Mouse (Mus musculus) CH12.LX (cell line): Measurements from ENCODE around the gene Shisa3. TPM values are rescaled to one million over a fixed set of nuclear protein-coding genes. Genes with fewer than 3 reads are reported as not detected.

Experiments
- DNase-seq: peaks from one replicate; pipeline ENCODE4 v3.0.0-alpha.2; 2013; ENCODE audit errors: extremely low read depth
- H3K27ac ChIP-seq: 2 replicates; pipeline ENCODE4 v1.5.1; 2012; ENCODE audit warnings: low read depth, mild to moderate bottlenecking, control low read depth, moderate library complexity; ENCODE audit not compliant: insufficient read depth
- H3K27me3 ChIP-seq: replicated peaks from 2 replicates; pipeline ENCODE3; 2012; ENCODE audit warnings: inconsistent platforms
- H3K36me3 ChIP-seq, 2 experiments: replicated peaks in 1 of 2; 2 replicates each; pipeline versions ENCODE3 to v1.6.1; 2012; ENCODE audit warnings: inconsistent platforms in 1 of 2, low read length in 1 of 2, mild to moderate bottlenecking in 1 of 2, mixed read lengths in 1 of 2, moderate library complexity in 1 of 2; ENCODE audit not compliant: control insufficient read depth in 1 of 2, insufficient read depth in 1 of 2
- H3K4me1 ChIP-seq, 2 experiments: 2 replicates each; pipeline ENCODE4 v1.6.1; 2012; ENCODE audit warnings: inconsistent platforms in 1 of 2, moderate library complexity in 1 of 2; ENCODE audit not compliant: insufficient read depth in 2 of 2, control insufficient read depth in 1 of 2
- H3K4me2 ChIP-seq: 2 replicates; pipeline ENCODE4 v1.6.1; 2012; ENCODE audit warnings: low read depth, mild to moderate bottlenecking, control low read depth; ENCODE audit not compliant: poor library complexity, insufficient read depth, severe bottlenecking
- H3K4me3 ChIP-seq, 3 experiments: fragments of 150-350 bp in 1 of 3; sonication (generic) in 1 of 3; replicated peaks in 1 of 3; 2 replicates each; pipeline versions ENCODE3 to v1.5.1; 2011 to 2012; ENCODE audit warnings: low read depth in 2 of 3, low read length in 2 of 3, mild to moderate bottlenecking in 2 of 3, moderate library complexity in 2 of 3, control low read depth in 1 of 3, improper control_type of control experiment in 1 of 3, inconsistent platforms in 1 of 3, mixed read lengths in 1 of 3; ENCODE audit not compliant: poor library complexity in 1 of 3
- H3K79me2 ChIP-seq: replicated peaks from 2 replicates; pipeline ENCODE4 v1.6.1; 2012; ENCODE audit warnings: mild to moderate bottlenecking, moderate library complexity; ENCODE audit not compliant: control insufficient read depth, poor library complexity, insufficient read depth, severe bottlenecking; ENCODE audit errors: extremely low read depth
- H3K9ac ChIP-seq: 2 replicates; pipeline ENCODE4 v1.6.1; 2012; ENCODE audit warnings: low read depth, mild to moderate bottlenecking, control low read depth, moderate library complexity; ENCODE audit not compliant: insufficient read depth
- H3K9me3 ChIP-seq: replicated peaks from 2 replicates; pipeline ENCODE3; 2012; ENCODE audit warnings: low read length, inconsistent platforms, mixed read lengths
- BHLHE40 ChIP-seq: IDR thresholded peaks from 2 replicates; pipeline ENCODE4 v1.6.1; 2011; ENCODE audit warnings: mild to moderate bottlenecking, low read depth, low read length, improper control_type of control experiment
- CHD2 ChIP-seq: IDR thresholded peaks from 2 replicates; pipeline ENCODE4 v1.6.1; 2011; ENCODE audit warnings: low read length, improper control_type of control experiment
- E2F4 ChIP-seq: IDR thresholded peaks from 2 replicates; pipeline ENCODE4 v1.6.1; 2011; ENCODE audit warnings: low read depth, low read length, improper control_type of control experiment; ENCODE audit not compliant: insufficient replicate concordance
- ETS1 ChIP-seq: conservative IDR thresholded peaks from 2 replicates; pipeline ENCODE4 v1.6.1; 2012; ENCODE audit warnings: low read depth, mild to moderate bottlenecking, inconsistent platforms, low read length, improper control_type of control experiment, moderate library complexity
- GABPA ChIP-seq: IDR thresholded peaks from 2 replicates; pipeline ENCODE4 v1.6.1; 2012; ENCODE audit warnings: low read depth, low read length, improper control_type of control experiment, inconsistent platforms; ENCODE audit not compliant: insufficient replicate concordance
- HCFC1 ChIP-seq: IDR thresholded peaks from 2 replicates; pipeline ENCODE4 v1.6.1; 2012; ENCODE audit warnings: low read depth, mild to moderate bottlenecking, inconsistent platforms, low read length, improper control_type of control experiment
- IRF4 ChIP-seq: IDR thresholded peaks from 2 replicates; pipeline ENCODE4 v1.6.1; 2014; ENCODE audit warnings: low read depth, mild to moderate bottlenecking, inconsistent platforms, low read length, improper control_type of control experiment
- JUND ChIP-seq: conservative IDR thresholded peaks from 2 replicates; pipeline ENCODE4 v1.6.1; 2011; ENCODE audit warnings: low read depth, low read length, improper control_type of control experiment
- KAT2A ChIP-seq: IDR thresholded peaks from 2 replicates; pipeline ENCODE4 v1.6.1; 2012; ENCODE audit warnings: low read length, improper control_type of control experiment, inconsistent platforms; ENCODE audit not compliant: insufficient replicate concordance
- MAFK ChIP-seq: IDR thresholded peaks from 2 replicates; pipeline ENCODE4 v1.6.1; 2011; ENCODE audit warnings: low read length, improper control_type of control experiment; ENCODE audit not compliant: insufficient replicate concordance
- MAX ChIP-seq: IDR thresholded peaks from 2 replicates; pipeline ENCODE4 v1.6.1; 2011; ENCODE audit warnings: low read length, improper control_type of control experiment
- MEF2A ChIP-seq: IDR thresholded peaks from 2 replicates; pipeline ENCODE4 v1.6.1; 2014; ENCODE audit warnings: low read depth, mild to moderate bottlenecking, inconsistent platforms, low read length, improper control_type of control experiment, borderline replicate concordance
- MXI1 ChIP-seq: IDR thresholded peaks from 2 replicates; pipeline ENCODE4 v1.6.1; 2011; ENCODE audit warnings: mild to moderate bottlenecking, low read depth, low read length, improper control_type of control experiment
- MYC ChIP-seq: IDR thresholded peaks from 2 replicates; pipeline ENCODE4 v1.6.1; 2011; ENCODE audit warnings: low read depth, mild to moderate bottlenecking, improper control_type of control experiment, low read length
- NELFE ChIP-seq: IDR thresholded peaks from 2 replicates; pipeline ENCODE4 v1.6.1; 2011; ENCODE audit warnings: low read depth, low read length, improper control_type of control experiment
- POLR2AphosphoS2 ChIP-seq: IDR thresholded peaks from 2 replicates; pipeline ENCODE4 v1.6.1; 2011; ENCODE audit warnings: low read depth, low read length, improper control_type of control experiment
- SIN3A ChIP-seq: IDR thresholded peaks from 2 replicates; pipeline ENCODE4 v1.6.1; 2012; ENCODE audit warnings: low read length, improper control_type of control experiment, inconsistent platforms
- SMC3 ChIP-seq: IDR thresholded peaks from 2 replicates; pipeline ENCODE4 v1.6.1; 2011; ENCODE audit warnings: low read depth, low read length, improper control_type of control experiment
- TBP ChIP-seq: conservative IDR thresholded peaks from 2 replicates; pipeline ENCODE4 v1.6.1; 2011; ENCODE audit warnings: low read depth, low read length, improper control_type of control experiment
- TCF12 ChIP-seq: IDR thresholded peaks from 2 replicates; pipeline ENCODE4 v1.6.1; 2014; ENCODE audit warnings: low read depth, mild to moderate bottlenecking, inconsistent platforms, low read length, improper control_type of control experiment
- USF1 ChIP-seq: IDR thresholded peaks from 2 replicates; pipeline ENCODE4 v1.6.1; 2014; ENCODE audit warnings: low read depth, mild to moderate bottlenecking, inconsistent platforms, low read length, improper control_type of control experiment
- USF2 ChIP-seq: conservative IDR thresholded peaks from 2 replicates; pipeline ENCODE4 v1.6.1; 2011; ENCODE audit warnings: low read depth, low read length, improper control_type of control experiment
- ZC3H11A ChIP-seq: IDR thresholded peaks from 2 replicates; pipeline ENCODE4 v1.6.1; 2012; ENCODE audit warnings: low read depth, mild to moderate bottlenecking, inconsistent platforms, low read length, improper control_type of control experiment
- ZMIZ1 ChIP-seq: IDR thresholded peaks from 2 replicates; pipeline ENCODE4 v1.6.1; 2012; ENCODE audit warnings: low read depth, mild to moderate bottlenecking, inconsistent platforms, low read length, improper control_type of control experiment
- dilution Hi-C: fragments of 300-500 bp; cut with MboI; formaldehyde crosslinking; loops from 2 replicates; pipeline ENCODE4 v1.14.3; 2020; ENCODE audit warnings: low sequenced_read_pairs; ENCODE audit not compliant: extremely low pct_unique_long_range_greater_than_20kb, extremely low pct_ligation_motif_present
- in situ Hi-C: fragments of 300-500 bp; cut with MboI; formaldehyde crosslinking; loops from 3 replicates; pipeline ENCODE4 v1.14.3; 2019; ENCODE audit warnings: low sequenced_read_pairs, low pct_ligation_motif_present, low pct_unique_long_range_greater_than_20kb, mixed read lengths
- polyA plus RNA-seq: library from polyadenylated mRNA; unstranded; fragments of >175 nt; gene quantifications from 2 replicates; pipeline ENCODE4 v1.2.1, GENCODE M21; 2012; ENCODE audit warnings: low read depth; ENCODE audit not compliant: insufficient read length
- total RNA-seq, 2 experiments: library from RNA; depleted of rRNA; stranded (reverse); fragments of 300-350 nt in 1 of 2; fragments of >200 nt in 1 of 2; gene quantifications; 2 replicates each; pipeline ENCODE4 v1.2.3; 2012 to 2014

Shisa3 gene
- total and polyA plus RNA-seq, 3 experiments: not detected

GRCm38 (mm10) chr5:67643537-67644255 is 36.0 kb downstream of the Shisa3 start:
- H3K27me3 ChIP-seq: no peaks in the 10 kb centered on the region
- no peak overlapping the region for H3K9ac ChIP-seq
- in situ Hi-C loops: no loop called here
- TF ChIP-seq TBP: no peak
- no peak for TF ChIP-seq USF1
- TF ChIP-seq NELFE: no peak
- TF ChIP-seq ETS1: no peak
- TF ChIP-seq ZMIZ1: no peak
- TF ChIP-seq SIN3A: no peak
- TF ChIP-seq CHD2: no peak
- TF ChIP-seq KAT2A: no peak
- TF ChIP-seq MXI1: no peak
- TF ChIP-seq MAFK: no peak
- no peak for TF ChIP-seq BHLHE40
- no peak for TF ChIP-seq POLR2AphosphoS2
- TF ChIP-seq MAX: no peak
- no peak for TF ChIP-seq MEF2A
- no peak for TF ChIP-seq ZC3H11A
- no peak for TF ChIP-seq USF2
- TF ChIP-seq, all 38 proteins: peak for 0
- dilution Hi-C loops: no loop called here
- H3K79me2 ChIP-seq: no peaks in the 10 kb centered on the region
- DNase-seq: no peak
- peaks cover 4 to 36% of the 10 kb centered on the region in 2 experiments for H3K36me3 ChIP-seq
- H3K4me3 ChIP-seq: no peak overlapping the region
- no peaks in the 10 kb centered on the region for H3K9me3 ChIP-seq
- no peak overlapping the region for H3K4me2 ChIP-seq
- H3K4me1 ChIP-seq: peaks cover 0 to 6% of the 10 kb centered on the region in 2 experiments; a peak in 1 of 4 replicates
- H3K27ac ChIP-seq: no peak overlapping the region

GRCm38 (mm10) chr5:67646756-67647529 is 39.3 kb downstream of the Shisa3 start:
- no peaks in the 10 kb centered on the region for H3K9me3 ChIP-seq
- no peak overlapping the region for H3K27ac ChIP-seq
- no peak for TF ChIP-seq TCF12
- TF ChIP-seq MAX: no peak
- TF ChIP-seq GABPA: no peak
- no peak for TF ChIP-seq CHD2
- TF ChIP-seq SMC3: no peak
- TF ChIP-seq KAT2A: no peak
- TF ChIP-seq E2F4: no peak
- TF ChIP-seq IRF4: no peak
- TF ChIP-seq MYC: no peak
- TF ChIP-seq JUND: no peak
- TF ChIP-seq ZMIZ1: no peak
- TF ChIP-seq HCFC1: no peak
- dilution Hi-C loops (no loop called here), in situ Hi-C loops (no loop called here)
- peaks cover 12 to 48% of the 10 kb centered on the region in 2 experiments for H3K36me3 ChIP-seq
- DNase-seq: no peak
- no peak overlapping the region for H3K4me3 ChIP-seq
- no peaks in the 10 kb centered on the region for H3K27me3 ChIP-seq
- no peak overlapping the region for H3K9ac ChIP-seq
- H3K79me2 ChIP-seq: no peaks in the 10 kb centered on the region
- no peak overlapping the region for H3K4me2 ChIP-seq
- peaks cover 0 to 6% of the 10 kb centered on the region in 2 experiments; a peak in 1 of 4 replicates for H3K4me1 ChIP-seq
